Mouse (Mus musculus) large intestine, adult 2 months (tissue): ENCODE measurements around the gene Dpy19l2. TPM values are rescaled to one million over a fixed set of nuclear protein-coding genes. Genes with fewer than 3 reads are reported as not detected.
"Not testable (repeated sequence)": the region's sequence is repeated elsewhere in the genome, so short reads cannot be mapped to it uniquely, and the experiment has no call there.

ENCODE experiments used
- DNase-seq: peaks from one replicate; pipeline ENCODE4 v3.0.0-alpha.2; 2012; ENCODE audit warnings: low read depth, low spot score
- WGBS: fragments of 180-500 bp; shearing (Covaris S2); methylation state at CpG from one replicate; pipeline ENCODE4 v1.1.7; 2018; 5-methylcytosine and 5-hydroxymethylcytosine counted together
- polyA plus RNA-seq: library from polyadenylated mRNA; depleted of rRNA; stranded (reverse); fragments of >200 nt; gene quantifications from 2 replicates; pipeline ENCODE4 v1.2.3, GENCODE M21; 2012; rRNA removed

Gene Dpy19l2
- polyA plus RNA-seq, result not detected in 2 replicates

- DNase-seq, result no peak
- 3% methylated on average over 45 of the region's 45 CpGs for WGBS
Observed at GRCm38 (mm10) chr9:24695700-24696404, at the start of gene Dpy19l2. Gene Dpy19l2, minus strand, starts transcription at chr9:24696293.

GRCm38 (mm10) chr9:24744958-24745357, 48.9 kb upstream of the Dpy19l2 start:
- WGBS, result 81% methylated on average over 5 of the region's 5 CpGs
- no peak for DNase-seq

GRCm38 (mm10) chr9:24701246-24701645, 5.2 kb upstream of the Dpy19l2 start:
- DNase-seq, result no peak

GRCm38 (mm10) chr9:24696405-24696778, 299 bp upstream of the Dpy19l2 start:
- 16% methylated on average over 9 of the region's 9 CpGs for WGBS
- no peak for DNase-seq

GRCm38 (mm10) chr9:24637341-24637740, 58.8 kb downstream of the Dpy19l2 start:
- 89% methylated on average over 2 of the region's 2 CpGs for WGBS
- DNase-seq, result not testable (repeated sequence)

- WGBS, result 88% methylated on average over 5 of the region's 5 CpGs
- DNase-seq, result no peak
Observed at GRCm38 (mm10) chr9:24624896-24625295, 71.2 kb downstream of the Dpy19l2 start, which contains the start of gene Cypt4. Gene Cypt4, plus strand, starts transcription at chr9:24625196.

- DNase-seq, result no peak
- WGBS, result 34% methylated on average over 2 of the region's 2 CpGs
Observed at GRCm38 (mm10) chr9:24538159-24538558, 157.9 kb downstream of the Dpy19l2 start.

GRCm38 (mm10) chr9:24516575-24517139, 179.4 kb downstream of the Dpy19l2 start:
- DNase-seq, result no peak
- WGBS, result 56% methylated on average over 10 of the region's 10 CpGs

- DNase-seq, result no peak
- 81% methylated on average over 5 of the region's 5 CpGs for WGBS
Observed at GRCm38 (mm10) chr9:24514078-24514469, 182.0 kb downstream of the Dpy19l2 start.

GRCm38 (mm10) chr9:24513290-24514077, 182.6 kb downstream of the Dpy19l2 start:
- 58% methylated on average over 9 of the region's 9 CpGs for WGBS

GRCm38 (mm10) chr9:24512121-24512539, 184.0 kb downstream of the Dpy19l2 start:
- DNase-seq, result no peak
- 72% methylated on average over 5 of the region's 5 CpGs for WGBS

More at GRCm38 (mm10) chr9:24513290-24514077, 182.6 kb downstream of the Dpy19l2 start:
- no peak for DNase-seq

- no peak for DNase-seq
- 81% methylated on average over 4 of the region's 4 CpGs for WGBS
Observed at GRCm38 (mm10) chr9:24511371-24512120, 184.5 kb downstream of the Dpy19l2 start.

- WGBS, result 36% methylated on average over 4 of the region's 4 CpGs
Observed at GRCm38 (mm10) chr9:24508880-24509279, 187.2 kb downstream of the Dpy19l2 start.

More at GRCm38 (mm10) chr9:24508880-24509279, 187.2 kb downstream of the Dpy19l2 start:
- no peak for DNase-seq

Other genes starting within 250 kb of the Dpy19l2 start
- 4.2 and 6.3 TPM in 2 replicates for gene Dpy19l1, start 193.2 kb downstream of the Dpy19l2 start, polyA plus RNA-seq
- 0.15 TPM in 1 of 2 replicates, not detected in the other for gene Cypt4, start 71.1 kb downstream of the Dpy19l2 start, polyA plus RNA-seq
- not detected in 2 replicates for gene Tbx20, start 78.0 kb upstream of the Dpy19l2 start, polyA plus RNA-seq